23 mouse cellular contexts compared by ENCODE assay signal in the genomic region with DNA sequence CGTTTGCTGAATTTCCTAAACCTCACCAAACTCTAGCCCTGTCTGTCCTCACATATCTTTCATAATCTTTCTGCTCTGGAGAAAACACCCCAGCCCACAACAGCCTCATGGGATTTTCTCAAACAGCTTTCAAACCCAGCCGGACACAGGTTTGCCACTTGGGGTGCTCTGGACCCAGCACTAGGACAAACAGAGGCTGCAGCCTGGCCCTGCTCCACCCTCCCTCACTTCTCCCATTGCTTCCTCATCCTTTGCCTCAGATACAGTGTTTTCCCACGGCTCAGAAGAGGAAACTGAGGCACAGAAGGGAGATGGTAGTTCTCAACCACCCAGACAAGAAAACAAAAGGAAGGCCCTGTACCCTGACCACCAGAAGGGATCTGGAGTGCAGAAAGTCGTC. TPM values are rescaled to one million over a fixed set of nuclear protein-coding genes. Genes with fewer than 3 reads are reported as not detected.
DNase-seq lines count a peak whose midpoint lies in the region; ATAC-seq and TF ChIP-seq lines count a peak whose summit lies in the region.
"Had no signal": no experiment of that assay in that cellular context is flagged by ENCODE, and none has a peak within 500 bp of the region (broad histone marks: within the 10 kb centered on the region; RNA-seq: fewer than 3 reads in every experiment).

No protein-coding gene starts in this region.

- H3K4me3 ChIP-seq in heart, embryonic 10.5 days, result no peak overlapping the region
- no peak overlapping the region for H3K4me3 ChIP-seq in MEL (ENCODE audit: control insufficient read depth in 1 of 2, insufficient read depth in 1 of 2, low read depth in 2 of 2, low read length in 2 of 2)
- no peak overlapping the region for H3K4me3 ChIP-seq in forebrain, embryonic 16.5 days (replicated peaks; ENCODE audit: low read length)
- H3K4me3 ChIP-seq: embryonic facial prominence, embryonic 15.5 days; heart, embryonic 15.5 days; hindbrain, embryonic 15.5 days; neural tube, embryonic 13.5 days had no signal

- DNase-seq in heart, adult 11 months, result peak; percentile 92
- no peak for DNase-seq in heart, embryonic 10.5 days (ENCODE audit: low spot score)
- peak; percentile 20 for DNase-seq in lung, postnatal 36 days
- no peak for DNase-seq in lung, adult 18-20 months
- peak; percentile 24 for DNase-seq in MEL (ENCODE audit: low read depth, low spot score)
- no peak for DNase-seq in spleen, postnatal 10 days (ENCODE audit: low spot score in 2 of 2)
- DNase-seq in gastrocnemius, adult 18-20 months (ENCODE audit: low spot score), result no peak
- DNase-seq: cerebellum, adult 11-12 months; kidney, adult 18-20 months; kidney, postnatal 36 days; lung, postnatal 14 days had no signal

- WGBS in heart, embryonic 10.5 days, result 56% methylated on average over 4 of the region's 4 CpGs
- WGBS in forebrain, embryonic 16.5 days, result 46% methylated on average over 4 of the region's 4 CpGs

- no peak for ATAC-seq in forebrain, embryonic 16.5 days

- no peaks in the 10 kb centered on the region for H3K36me3 ChIP-seq in heart, embryonic 10.5 days
- H3K36me3 ChIP-seq in MEL (ENCODE audit: control insufficient read depth in 1 of 2, insufficient read depth in 2 of 2, low read length in 2 of 2), result peaks cover 0 to 44% of the 10 kb centered on the region in 2 experiments; a peak in 2 of 4 replicates
- H3K36me3 ChIP-seq in forebrain, embryonic 16.5 days (ENCODE audit: control insufficient read depth, insufficient read depth), result no peaks in the 10 kb centered on the region
- H3K36me3 ChIP-seq: embryonic facial prominence, embryonic 15.5 days; heart, embryonic 15.5 days; hindbrain, embryonic 15.5 days; neural tube, embryonic 13.5 days had no signal

- H3K4me1 ChIP-seq in heart, embryonic 10.5 days, result peaks cover 76% of the 10 kb centered on the region
- peaks cover 14 to 68% of the 10 kb centered on the region in 2 experiments for H3K4me1 ChIP-seq in MEL (ENCODE audit: control insufficient read depth in 1 of 2, insufficient read depth in 2 of 2, low read length in 2 of 2)
- peaks cover 81% of the 10 kb centered on the region for H3K4me1 ChIP-seq in forebrain, embryonic 16.5 days (replicated peaks; ENCODE audit: control insufficient read depth, insufficient read depth, low read length)

- H3K27me3 ChIP-seq in heart, embryonic 10.5 days (ENCODE audit: insufficient read depth, poor library complexity, severe bottlenecking), result peaks cover 17% of the 10 kb centered on the region; the same call in 1 of the 2 replicates
- H3K27me3 ChIP-seq in MEL (ENCODE audit: control insufficient read depth in 1 of 2, insufficient read depth in 2 of 2, low read length in 2 of 2), result no peaks in the 10 kb centered on the region
- H3K27me3 ChIP-seq in forebrain, embryonic 16.5 days (replicated peaks; ENCODE audit: control insufficient read depth, insufficient read depth, low read length), result no peaks in the 10 kb centered on the region
- H3K27me3 ChIP-seq: embryonic facial prominence, embryonic 15.5 days; heart, embryonic 15.5 days; hindbrain, embryonic 15.5 days; neural tube, embryonic 13.5 days had no signal

- peak overlapping the region; percentile 48 for H3K9ac ChIP-seq in MEL (ENCODE audit: control insufficient read depth, low read depth, low read length, poor library complexity, severe bottlenecking)
- no peak overlapping the region for H3K9ac ChIP-seq in forebrain, embryonic 16.5 days (replicated peaks; ENCODE audit: low read depth, low read length)
- H3K9ac ChIP-seq: embryonic facial prominence, embryonic 15.5 days; heart, embryonic 15.5 days; hindbrain, embryonic 15.5 days; neural tube, embryonic 13.5 days had no signal

- no peak overlapping the region for H3K27ac ChIP-seq in heart, embryonic 10.5 days
- peak overlapping the region; percentile 65 for H3K27ac ChIP-seq in MEL (ENCODE audit: control insufficient read depth, low read depth, low read length)
- peak overlapping the region; percentile 61 for H3K27ac ChIP-seq in forebrain, embryonic 16.5 days (ENCODE audit: low read length)
- H3K27ac ChIP-seq: heart, embryonic 15.5 days; hindbrain, embryonic 15.5 days had no signal

- no peak for TF ChIP-seq RAD21 in MEL (IDR thresholded peaks at IDR 0.05; ENCODE audit: low read depth, low read length)

- no peak for TF ChIP-seq POLR2A in MEL (IDR thresholded peaks at IDR 0.05; ENCODE audit: control insufficient read depth in 1 of 2, insufficient read depth in 1 of 2, low read depth in 1 of 2, low read length in 2 of 2, poor library complexity in 1 of 2)

- no peak for TF ChIP-seq EP300 in MEL (IDR thresholded peaks at IDR 0.05; ENCODE audit: low read depth in 1 of 2, low read length in 2 of 2)

- H3K4me2 ChIP-seq in forebrain, embryonic 16.5 days (ENCODE audit: low read length), result no peak overlapping the region; the same call in 1 of the 2 replicates
- H3K4me2 ChIP-seq: embryonic facial prominence, embryonic 15.5 days; heart, embryonic 15.5 days; hindbrain, embryonic 15.5 days; liver, embryonic 11.5 days; neural tube, embryonic 13.5 days had no signal

- no peak for TF ChIP-seq CTCF in MEL (IDR thresholded peaks at IDR 0.05 in 2 of 3, conservative IDR thresholded peaks at IDR 0.05 in 1 of 3; ENCODE audit: control insufficient read depth in 1 of 3, insufficient read depth in 1 of 3, low read depth in 2 of 3, low read length in 3 of 3, poor library complexity in 1 of 3, severe bottlenecking in 1 of 3)

- H3K9me3 ChIP-seq in heart, embryonic 10.5 days, result no peaks in the 10 kb centered on the region
- H3K9me3 ChIP-seq in MEL (replicated peaks; ENCODE audit: insufficient read depth, low read length), result no peaks in the 10 kb centered on the region
- H3K9me3 ChIP-seq in forebrain, embryonic 16.5 days (ENCODE audit: control insufficient read depth, low read length), result no peaks in the 10 kb centered on the region
- H3K9me3 ChIP-seq: embryonic facial prominence, embryonic 15.5 days; heart, embryonic 15.5 days; hindbrain, embryonic 15.5 days; neural tube, embryonic 13.5 days had no signal

- peaks cover 6% of the 10 kb centered on the region; the same call in 1 of the 2 replicates for H3K79me2 ChIP-seq in MEL (ENCODE audit: control insufficient read depth, insufficient read depth, low read length, poor library complexity)

TF ChIP-seq in MEL, 35 proteins besides CTCF, POLR2A, EP300 and RAD21:
- no peak for TF ChIP-seq USF2 (IDR thresholded peaks at IDR 0.05; ENCODE audit: borderline replicate concordance in 1 of 2, insufficient read depth in 1 of 2, low read depth in 1 of 2, low read length in 2 of 2)
- TF ChIP-seq TAL1 (IDR thresholded peaks at IDR 0.05; ENCODE audit: low read length), result no peak
- TF ChIP-seq SMC3 (IDR thresholded peaks at IDR 0.05; ENCODE audit: low read depth, low read length), result no peak

RNA-seq across cellular contexts. Expression of gene Akna, which starts 2.5 kb away (rescaled TPM):
- 4.6 and 9.0 TPM in 2 replicates for polyA plus RNA-seq in heart, embryonic 10.5 days (2016; fragmentation: Nextera tagmentation; extraction: Ambion mirVana)
- 3.9 and 6.2 TPM in 2 replicates for total RNA-seq in MEL (2012; rRNA removed)
- polyA plus RNA-seq in MEL (2012; ENCODE audit: insufficient read depth in 1 of 2, insufficient read length in 2 of 2, low read depth in 1 of 2, low replicate concordance in 2 of 2, missing spikeins in 1 of 2), result 10 to 100 TPM in 1 of 2 experiments, not detected in 1; 14.1 TPM
- polyA plus RNA-seq in forebrain, embryonic 16.5 days (2015; fragmentation: Nextera tagmentation; extraction: Ambion mirVana), result 10.6 and 11.2 TPM in 2 replicates
- 1 to 10 TPM in 1 of 2 experiments, under 1 TPM in 1; 0.82 to 1.5 TPM for total RNA-seq in gastrocnemius, adult 18-20 months (2021)

RNA-seq across cellular contexts. Expression of gene Orm2, which starts 43.4 kb away (rescaled TPM):
- not detected in 2 replicates for polyA plus RNA-seq in heart, embryonic 10.5 days (2016; fragmentation: Nextera tagmentation; extraction: Ambion mirVana)
- total RNA-seq in MEL (2012; rRNA removed), result not detected in 2 replicates
- polyA plus RNA-seq in MEL (2012; ENCODE audit: insufficient read depth in 1 of 2, insufficient read length in 2 of 2, low read depth in 1 of 2, low replicate concordance in 2 of 2, missing spikeins in 1 of 2), result not detected
- not detected in 2 replicates for polyA plus RNA-seq in forebrain, embryonic 16.5 days (2015; fragmentation: Nextera tagmentation; extraction: Ambion mirVana)
- total RNA-seq in gastrocnemius, adult 18-20 months (2021), result under 1 TPM in 1 of 2 experiments, not detected in 1; 0.47 TPM
- total RNA-seq: ES-E14; gastrocnemius, postnatal 4 days; layer of hippocampus, postnatal 10 days; left cerebral cortex, postnatal 10 days; midbrain, postnatal 0 days had no signal
- polyA plus RNA-seq: brain, embryonic 14.5 days; heart, embryonic 15.5 days; hindbrain, embryonic 15.5 days; liver, embryonic 11.5 days; midbrain, postnatal 0 days; neural tube, embryonic 13.5 days had no signal

RNA-seq across cellular contexts. Expression of gene Orm3, which starts 49.7 kb away (rescaled TPM):
- not detected in 2 replicates for polyA plus RNA-seq in heart, embryonic 10.5 days (2016; fragmentation: Nextera tagmentation; extraction: Ambion mirVana)
- total RNA-seq in MEL (2012; rRNA removed), result not detected in 2 replicates
- not detected for polyA plus RNA-seq in MEL (2012; ENCODE audit: insufficient read depth in 1 of 2, insufficient read length in 2 of 2, low read depth in 1 of 2, low replicate concordance in 2 of 2, missing spikeins in 1 of 2)
- not detected in 2 replicates for polyA plus RNA-seq in forebrain, embryonic 16.5 days (2015; fragmentation: Nextera tagmentation; extraction: Ambion mirVana)
- total RNA-seq in gastrocnemius, adult 18-20 months (2021), result not detected
- total RNA-seq: ES-E14; gastrocnemius, postnatal 4 days; layer of hippocampus, postnatal 10 days; left cerebral cortex, postnatal 10 days; midbrain, postnatal 0 days had no signal
- polyA plus RNA-seq: brain, embryonic 14.5 days; embryonic facial prominence, embryonic 15.5 days; heart, embryonic 15.5 days; hindbrain, embryonic 15.5 days; liver, embryonic 11.5 days; midbrain, postnatal 0 days; neural tube, embryonic 13.5 days had no signal

Comparison
In these comparisons a context has a peak if more than half of its experiments do, and no peak if none do; other contexts are left out.
1. DNase-seq: peak in heart, adult 11 months (single experiment), lung, postnatal 36 days (single experiment) and MEL (single experiment); none in heart, embryonic 10.5 days (single experiment), lung, adult 18-20 months (0 of 2), spleen, postnatal 10 days (0 of 2) and gastrocnemius, adult 18-20 months (single experiment).